Mouse (Mus musculus): ENCODE data around the gene Chchd3. TPM values are rescaled to one million over a fixed set of nuclear protein-coding genes. Genes with fewer than 3 reads are reported as not detected.

The Chchd3 gene
- polyA plus RNA-seq, 1 experiment from 2014 or later, result 150 TPM

GRCm38 (mm10) chr6:32888894-32889529 is 171.0 kb downstream of the Chchd3 start:
- H3K9ac ChIP-seq (ENCODE audit: low read length), result no peak overlapping the region
- H3K27me3 ChIP-seq (replicated peaks; ENCODE audit: control insufficient read depth, insufficient read depth, low read length), result no peaks in the 10 kb centered on the region
- no peaks in the 10 kb centered on the region for H3K9me3 ChIP-seq (replicated peaks; ENCODE audit: control insufficient read depth, low read length)
- no peak for ATAC-seq
- H3K27ac ChIP-seq (ENCODE audit: low read depth, low read length), result no peak overlapping the region
- no peak for DNase-seq (ENCODE audit: low spot score)
- WGBS, result 48% methylated on average over 4 of the region's 4 CpGs
- H3K4me3 ChIP-seq (ENCODE audit: low read depth, low read length), result no peak overlapping the region
- no peaks in the 10 kb centered on the region for H3K4me1 ChIP-seq (ENCODE audit: control insufficient read depth, insufficient read depth, low read length)
- no peak overlapping the region for H3K4me2 ChIP-seq (ENCODE audit: low read length)
- H3K36me3 ChIP-seq (ENCODE audit: control insufficient read depth, insufficient read depth, low read length), result no peaks in the 10 kb centered on the region

DNA sequence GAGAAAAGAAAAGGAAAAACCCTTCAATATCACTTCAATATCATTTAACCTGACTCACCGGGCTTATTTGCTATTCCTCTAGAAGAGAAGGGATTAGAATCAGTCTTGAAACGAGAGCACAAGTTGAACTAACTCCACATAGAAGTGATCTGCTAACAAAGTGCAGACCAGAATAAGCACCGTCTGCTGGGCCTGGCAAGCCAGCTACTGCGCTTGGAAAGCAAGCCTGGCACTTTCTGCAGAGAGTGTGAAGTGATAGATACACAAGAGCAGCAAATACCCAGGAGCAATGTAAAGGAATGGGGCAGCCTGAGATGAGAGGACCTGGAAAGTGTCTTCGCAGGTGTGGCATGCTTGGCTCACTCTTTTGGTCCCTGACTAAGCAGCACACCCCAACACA is 181.5 kb downstream of the Chchd3 start:
- Histone ChIP-seq H3K27ac (ENCODE audit: low read depth, low read length) (no peak overlapping the region), H3K4me1 (ENCODE audit: control insufficient read depth, insufficient read depth, low read length) (no peaks in the 10 kb centered on the region), H3K9me3 (replicated peaks; ENCODE audit: control insufficient read depth, low read length) (no peaks in the 10 kb centered on the region), H3K4me2 (ENCODE audit: low read length) (no peak overlapping the region), H3K36me3 (ENCODE audit: control insufficient read depth, insufficient read depth, low read length) (no peaks in the 10 kb centered on the region), H3K4me3 (ENCODE audit: low read depth, low read length) (no peak overlapping the region), H3K27me3 (replicated peaks; ENCODE audit: control insufficient read depth, insufficient read depth, low read length) (no peaks in the 10 kb centered on the region), H3K9ac (ENCODE audit: low read length) (no peak overlapping the region)
- 79% methylated on average over 5 of the region's 5 CpGs for WGBS
- peak; percentile 37 for DNase-seq (ENCODE audit: low spot score)
- no peak for ATAC-seq

GRCm38 (mm10) chr6:32874176-32874575 is 185.9 kb downstream of the Chchd3 start:
- H3K4me2 ChIP-seq (ENCODE audit: low read length), result no peak overlapping the region
- H3K36me3 ChIP-seq (ENCODE audit: control insufficient read depth, insufficient read depth, low read length), result no peaks in the 10 kb centered on the region
- H3K4me1 ChIP-seq (ENCODE audit: control insufficient read depth, insufficient read depth, low read length), result no peaks in the 10 kb centered on the region
- 18% methylated on average over 3 of the region's 3 CpGs for WGBS
- no peak overlapping the region for H3K27ac ChIP-seq (ENCODE audit: low read depth, low read length)
- no peaks in the 10 kb centered on the region for H3K27me3 ChIP-seq (replicated peaks; ENCODE audit: control insufficient read depth, insufficient read depth, low read length)
- DNase-seq (ENCODE audit: low spot score) (no peak), ATAC-seq (no peak)
- H3K9ac ChIP-seq (ENCODE audit: low read length), result no peak overlapping the region
- no peaks in the 10 kb centered on the region for H3K9me3 ChIP-seq (replicated peaks; ENCODE audit: control insufficient read depth, low read length)
- no peak overlapping the region for H3K4me3 ChIP-seq (ENCODE audit: low read depth, low read length)

GRCm38 (mm10) chr6:32872805-32873204 is 187.3 kb downstream of the Chchd3 start:
- Histone ChIP-seq H3K27me3 (replicated peaks; ENCODE audit: control insufficient read depth, insufficient read depth, low read length) (no peaks in the 10 kb centered on the region), H3K4me2 (ENCODE audit: low read length) (no peak overlapping the region), H3K9ac (ENCODE audit: low read length) (no peak overlapping the region), H3K4me1 (ENCODE audit: control insufficient read depth, insufficient read depth, low read length) (no peaks in the 10 kb centered on the region), H3K36me3 (ENCODE audit: control insufficient read depth, insufficient read depth, low read length) (no peaks in the 10 kb centered on the region), H3K4me3 (ENCODE audit: low read depth, low read length) (no peak overlapping the region), H3K27ac (ENCODE audit: low read depth, low read length) (no peak overlapping the region), H3K9me3 (replicated peaks; ENCODE audit: control insufficient read depth, low read length) (no peaks in the 10 kb centered on the region)
- ATAC-seq (no peak), DNase-seq (ENCODE audit: low spot score) (no peak)
- 83% methylated on average over 2 of the region's 2 CpGs for WGBS

- Histone ChIP-seq H3K4me1 (ENCODE audit: control insufficient read depth, insufficient read depth, low read length) (no peaks in the 10 kb centered on the region), H3K4me2 (ENCODE audit: low read length) (no peak overlapping the region), H3K9ac (ENCODE audit: low read length) (no peak overlapping the region), H3K27ac (ENCODE audit: low read depth, low read length) (no peak overlapping the region), H3K36me3 (ENCODE audit: control insufficient read depth, insufficient read depth, low read length) (no peaks in the 10 kb centered on the region), H3K4me3 (ENCODE audit: low read depth, low read length) (no peak overlapping the region), H3K27me3 (replicated peaks; ENCODE audit: control insufficient read depth, insufficient read depth, low read length) (no peaks in the 10 kb centered on the region), H3K9me3 (replicated peaks; ENCODE audit: control insufficient read depth, low read length) (no peaks in the 10 kb centered on the region)
- ATAC-seq (no peak), DNase-seq (ENCODE audit: low spot score) (no peak)
- 92% methylated on average over 4 of the region's 4 CpGs for WGBS
Measured at GRCm38 (mm10) chr6:32850960-32851359, 209.1 kb downstream of the Chchd3 start.

GRCm38 (mm10) chr6:32848974-32849373 is 211.1 kb downstream of the Chchd3 start:
- no peaks in the 10 kb centered on the region for H3K9me3 ChIP-seq (replicated peaks; ENCODE audit: control insufficient read depth, low read length)
- H3K4me1 ChIP-seq (ENCODE audit: control insufficient read depth, insufficient read depth, low read length), result no peaks in the 10 kb centered on the region
- no peaks in the 10 kb centered on the region for H3K27me3 ChIP-seq (replicated peaks; ENCODE audit: control insufficient read depth, insufficient read depth, low read length)
- no peak for DNase-seq (ENCODE audit: low spot score)
- WGBS, result 92% methylated on average over 7 of the region's 7 CpGs
- no peak for ATAC-seq
- H3K4me2 ChIP-seq (ENCODE audit: low read length), result no peak overlapping the region
- no peak overlapping the region for H3K27ac ChIP-seq (ENCODE audit: low read depth, low read length)
- H3K36me3 ChIP-seq (ENCODE audit: control insufficient read depth, insufficient read depth, low read length), result no peaks in the 10 kb centered on the region
- H3K9ac ChIP-seq (ENCODE audit: low read length), result no peak overlapping the region
- H3K4me3 ChIP-seq (ENCODE audit: low read depth, low read length), result no peak overlapping the region

- no peaks in the 10 kb centered on the region for H3K27me3 ChIP-seq (replicated peaks; ENCODE audit: control insufficient read depth, insufficient read depth, low read length)
- H3K27ac ChIP-seq (ENCODE audit: low read depth, low read length), result no peak overlapping the region
- H3K36me3 ChIP-seq (ENCODE audit: control insufficient read depth, insufficient read depth, low read length), result no peaks in the 10 kb centered on the region
- H3K9ac ChIP-seq (ENCODE audit: low read length), result no peak overlapping the region
- WGBS, result 25% methylated on average over 1 of the region's 1 CpGs
- no peaks in the 10 kb centered on the region for H3K9me3 ChIP-seq (replicated peaks; ENCODE audit: control insufficient read depth, low read length)
- H3K4me3 ChIP-seq (ENCODE audit: low read depth, low read length), result no peak overlapping the region
- no peak for ATAC-seq
- no peak overlapping the region for H3K4me2 ChIP-seq (ENCODE audit: low read length)
- H3K4me1 ChIP-seq (ENCODE audit: control insufficient read depth, insufficient read depth, low read length), result no peaks in the 10 kb centered on the region
- no peak for DNase-seq (ENCODE audit: low spot score)
Measured at GRCm38 (mm10) chr6:32845463-32845862, 214.6 kb downstream of the Chchd3 start.

DNA sequence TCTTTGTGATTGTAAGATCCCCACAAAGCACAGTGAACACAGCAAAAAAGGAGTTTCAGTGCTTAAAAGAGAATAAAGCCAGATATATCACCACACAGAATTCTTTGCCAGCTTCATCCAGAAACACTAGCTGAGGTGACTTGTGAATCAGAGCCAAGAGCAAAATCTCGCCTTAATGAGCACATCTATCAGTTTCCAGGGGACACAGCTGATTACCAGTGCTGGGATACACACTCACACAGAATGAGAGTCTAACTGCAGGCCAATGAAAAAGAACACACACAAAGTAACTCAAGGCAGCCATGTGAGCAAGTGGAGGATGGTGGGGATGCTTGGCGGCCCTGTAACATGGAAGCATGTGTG is 222.1 kb downstream of the Chchd3 start:
- no peaks in the 10 kb centered on the region for H3K27me3 ChIP-seq (replicated peaks; ENCODE audit: control insufficient read depth, insufficient read depth, low read length)
- no peak overlapping the region for H3K4me3 ChIP-seq (ENCODE audit: low read depth, low read length)
- peaks cover 13% of the 10 kb centered on the region for H3K4me1 ChIP-seq (ENCODE audit: control insufficient read depth, insufficient read depth, low read length)
- no peaks in the 10 kb centered on the region for H3K9me3 ChIP-seq (replicated peaks; ENCODE audit: control insufficient read depth, low read length)
- no peak overlapping the region for H3K4me2 ChIP-seq (ENCODE audit: low read length)
- peak overlapping the region; percentile 44; the same call in 1 of the 2 replicates for H3K27ac ChIP-seq (ENCODE audit: low read depth, low read length)
- ATAC-seq, result peak; percentile 65; the same call in 1 of the 2 replicates
- 33% methylated on average over 2 of the region's 2 CpGs for WGBS
- no peaks in the 10 kb centered on the region for H3K36me3 ChIP-seq (ENCODE audit: control insufficient read depth, insufficient read depth, low read length)
- peak; percentile 72 for DNase-seq (ENCODE audit: low spot score)
- no peak overlapping the region for H3K9ac ChIP-seq (ENCODE audit: low read length)

DNA sequence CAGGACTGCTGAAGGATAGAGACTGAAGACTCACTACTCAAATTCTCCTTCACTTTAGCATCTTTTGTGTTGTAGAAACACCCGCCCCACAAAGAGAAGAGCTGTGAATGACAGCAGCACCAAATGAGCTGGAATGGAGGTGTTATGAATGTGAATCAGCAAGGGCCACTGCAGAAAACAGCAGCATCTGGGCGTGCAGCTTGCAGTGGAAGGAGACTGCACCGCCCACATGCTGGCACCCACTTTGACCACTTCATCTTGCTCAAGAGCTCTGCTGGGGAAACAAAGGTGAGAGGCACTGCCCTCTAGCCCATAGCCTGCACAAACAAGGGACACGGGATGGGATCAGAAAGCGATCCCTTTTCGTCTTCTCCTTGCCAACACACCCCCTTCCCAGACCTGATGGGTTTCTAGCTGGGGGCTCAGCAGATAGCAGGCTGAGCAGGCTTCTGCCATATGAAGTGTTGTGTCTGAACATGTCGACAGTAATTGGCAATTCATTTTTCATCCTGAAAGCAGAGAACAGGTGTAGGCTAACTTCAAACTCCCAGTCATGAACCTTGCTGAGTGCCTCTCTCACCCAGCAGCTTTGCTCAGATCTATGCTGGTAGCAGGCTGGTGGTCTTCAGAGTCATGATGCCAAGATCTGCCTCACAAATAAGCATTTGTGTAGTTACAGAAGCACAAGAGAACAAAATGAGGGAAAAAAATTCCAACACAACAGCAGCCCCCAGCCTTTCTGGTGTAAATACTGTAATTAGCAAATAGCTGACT is 222.7 kb downstream of the Chchd3 start:
- peak; percentile 10 for DNase-seq (ENCODE audit: low spot score)
- ATAC-seq, result peak; percentile 65; the same call in 1 of the 2 replicates

More for the DNA sequence above, 222.7 kb downstream of the Chchd3 start:
- Histone ChIP-seq H3K4me1 (ENCODE audit: control insufficient read depth, insufficient read depth, low read length) (peaks cover 13% of the 10 kb centered on the region), H3K27ac (ENCODE audit: low read depth, low read length) (peak overlapping the region; percentile 46), H3K9ac (ENCODE audit: low read length) (no peak overlapping the region), H3K4me3 (ENCODE audit: low read depth, low read length) (no peak overlapping the region), H3K4me2 (ENCODE audit: low read length) (no peak overlapping the region), H3K36me3 (ENCODE audit: control insufficient read depth, insufficient read depth, low read length) (no peaks in the 10 kb centered on the region), H3K27me3 (replicated peaks; ENCODE audit: control insufficient read depth, insufficient read depth, low read length) (no peaks in the 10 kb centered on the region), H3K9me3 (replicated peaks; ENCODE audit: control insufficient read depth, low read length) (no peaks in the 10 kb centered on the region)
- WGBS, result 62% methylated on average over 7 of the region's 7 CpGs
